Mouse (Mus musculus) stomach, embryonic 16.5 days (tissue): ENCODE data around the gene Naa38. TPM values are rescaled to one million over a fixed set of nuclear protein-coding genes. Genes with fewer than 3 reads are reported as not detected.
A peak's percentile ranks its signal among the peaks of the same experiment; 100 is the strongest.

Source experiments
- ATAC-seq: fragments of 200-750 bp; cut with Nextera tagmentation; 2 replicates; pipeline ENCODE4 v1.8.0; 2017; ENCODE audit warnings: moderate number of reproducible peaks, moderate TSS enrichment; ENCODE audit not compliant: insufficient read depth, low FRiP score
- H3K27ac ChIP-seq: fragments of 300-500 bp; sonication (generic); 2 replicates; pipeline ENCODE4 v1.5.1; 2014; ENCODE audit warnings: low read length
- H3K27me3 ChIP-seq: fragments of 300-500 bp; sonication (generic); 2 replicates; pipeline ENCODE4 v1.6.1; 2014; ENCODE audit warnings: low read length, control low read depth, mixed read lengths; ENCODE audit not compliant: control insufficient read depth, insufficient read depth
- H3K36me3 ChIP-seq: fragments of 300-500 bp; sonication (generic); 2 replicates; pipeline ENCODE4 v1.6.1; 2014; ENCODE audit warnings: low read length; ENCODE audit not compliant: control insufficient read depth, insufficient read depth
- H3K4me1 ChIP-seq: fragments of 300-500 bp; sonication (generic); 2 replicates; pipeline ENCODE4 v1.6.1; 2014; ENCODE audit warnings: low read length, control low read depth, mixed read lengths; ENCODE audit not compliant: control insufficient read depth, insufficient read depth
- H3K4me2 ChIP-seq: fragments of 300-500 bp; sonication (generic); 2 replicates; pipeline ENCODE4 v1.6.1; 2014; ENCODE audit warnings: low read depth, low read length, mixed read lengths
- H3K4me3 ChIP-seq: fragments of 300-500 bp; sonication (generic); replicated peaks from 2 replicates; pipeline ENCODE4 v1.5.1; 2014; ENCODE audit warnings: mild to moderate bottlenecking, low read length
- H3K9ac ChIP-seq: fragments of 300-500 bp; sonication (generic); 2 replicates; pipeline ENCODE4 v1.6.1; 2014; ENCODE audit warnings: low read length
- H3K9me3 ChIP-seq: fragments of 300-500 bp; sonication (generic); replicated peaks from 2 replicates; pipeline ENCODE4 v1.6.1; 2016; ENCODE audit warnings: low read length, control low read depth; ENCODE audit not compliant: control insufficient read depth
- WGBS: fragments of 180-500 bp; shearing (Covaris S2); extraction: QIAGEN DNeasy Blood & Tissue Kit; methylation state at CpG from one replicate; pipeline ENCODE4 v1.1.7; 2014; 5-methylcytosine and 5-hydroxymethylcytosine counted together
- polyA plus RNA-seq: library from polyadenylated mRNA; unstranded; fragments of >200 nt; fragmentation: Nextera tagmentation; extraction: Ambion mirVana; gene quantifications from 2 replicates; pipeline ENCODE4 v1.2.1, GENCODE M21; 2015

The Naa38 gene
- polyA plus RNA-seq, 1 experiment from 2014 or later, result 148 TPM

- Histone ChIP-seq H3K4me2 (peak overlapping the region; percentile 95), H3K4me3 (peak overlapping the region; percentile 85), H3K4me1 (peaks cover 37% of the 10 kb centered on the region), H3K36me3 (peaks cover 14% of the 10 kb centered on the region; the same call in 1 of the 2 replicates), H3K27ac (peak overlapping the region; percentile 100), H3K9me3 (no peaks in the 10 kb centered on the region), H3K27me3 (no peaks in the 10 kb centered on the region), H3K9ac (peak overlapping the region; percentile 84)
- peak; percentile 87 for ATAC-seq
- under 1% methylated on average over 26 of the region's 26 CpGs for WGBS
These were observed 29.0 kb upstream of the Naa38 start for GRCm38 (mm10) chr11:69366157-69366854.

DNA sequence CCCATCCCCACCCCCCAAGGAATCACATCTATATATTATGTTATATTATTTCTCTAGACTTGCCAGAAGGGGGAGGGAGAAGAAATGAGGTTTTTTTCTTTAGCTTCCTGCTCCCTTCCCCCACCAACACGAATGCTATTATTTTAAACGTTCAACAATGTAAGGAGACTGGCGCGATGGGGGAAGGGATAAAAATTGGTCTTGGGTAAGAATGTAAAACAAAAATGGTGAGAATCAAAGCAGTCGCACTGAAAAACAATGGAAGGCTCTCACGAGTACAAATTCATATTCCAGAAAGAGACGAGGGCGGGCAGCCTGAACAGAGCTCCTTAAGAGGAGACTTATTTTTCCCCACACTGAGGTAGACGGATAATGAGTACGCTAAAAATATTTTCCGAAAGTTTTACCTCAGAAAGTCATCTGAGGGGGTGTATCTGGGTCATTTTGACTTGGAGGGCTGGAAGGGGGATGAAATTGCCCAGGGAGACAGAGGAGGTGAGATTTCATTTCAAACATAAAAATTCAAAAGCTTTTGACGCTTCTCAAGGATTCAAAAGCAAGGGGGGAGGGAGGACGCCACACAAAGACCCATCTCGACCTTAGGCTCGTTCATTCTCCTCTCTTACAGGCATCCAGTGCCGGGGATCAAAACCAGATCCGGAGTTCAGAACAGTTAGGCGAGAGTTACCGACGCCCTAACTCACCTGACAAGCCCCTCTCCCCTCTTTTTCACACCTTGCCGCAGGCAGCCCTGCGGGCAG is 28.3 kb upstream of the Naa38 start:
- H3K27me3 ChIP-seq, result no peaks in the 10 kb centered on the region
- peak overlapping the region; percentile 95 for H3K4me2 ChIP-seq
- ATAC-seq, result no peak
- WGBS, result under 1% methylated on average over 22 of the region's 22 CpGs
- peak overlapping the region; percentile 85 for H3K4me3 ChIP-seq
- peak overlapping the region; percentile 99 for H3K9ac ChIP-seq
- H3K36me3 ChIP-seq, result peaks cover 9% of the 10 kb centered on the region; the same call in 1 of the 2 replicates
- peak overlapping the region; percentile 100 for H3K27ac ChIP-seq
- peaks cover 44% of the 10 kb centered on the region for H3K4me1 ChIP-seq
- H3K9me3 ChIP-seq, result no peaks in the 10 kb centered on the region

DNA sequence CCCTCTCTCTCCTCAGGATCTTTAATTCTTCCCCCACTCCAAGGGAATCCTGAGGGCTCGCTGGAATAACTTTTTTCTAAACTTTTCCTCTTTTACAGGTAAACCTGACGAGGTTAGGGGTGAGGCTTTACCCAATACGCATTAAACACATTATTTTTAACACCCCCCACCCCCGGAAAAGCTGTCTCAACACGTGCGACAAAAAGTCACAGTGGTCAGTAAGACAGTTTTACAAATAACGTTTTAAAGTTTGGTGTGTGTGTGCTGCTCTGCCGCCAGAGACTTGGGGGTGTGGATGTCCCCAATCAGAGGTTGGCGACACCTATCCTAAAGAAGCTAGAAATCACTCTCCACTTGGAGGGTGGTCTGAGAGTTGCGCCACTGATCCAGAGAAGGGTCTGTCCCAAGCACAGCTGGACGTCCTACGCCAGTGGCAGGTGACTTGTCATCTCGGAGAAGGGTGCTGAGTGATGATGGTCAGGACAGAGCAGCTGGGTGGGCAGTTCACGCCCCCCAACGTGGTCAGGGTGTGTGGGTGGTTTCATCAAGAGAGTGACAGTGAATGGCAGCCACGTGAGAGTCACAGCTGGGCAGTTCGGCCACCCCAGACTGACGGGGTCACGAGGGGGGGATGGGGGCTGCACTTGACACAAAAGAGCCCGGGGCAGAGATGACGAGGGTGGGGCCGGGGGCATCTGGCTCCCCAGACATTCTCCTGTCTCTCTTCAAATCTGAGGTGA is 27.5 kb upstream of the Naa38 start:
- peak overlapping the region; percentile 100 for H3K27ac ChIP-seq
- peak overlapping the region; percentile 95 for H3K4me2 ChIP-seq
- H3K4me3 ChIP-seq, result peak overlapping the region; percentile 85
- no peak for ATAC-seq
- under 1% methylated on average over 22 of the region's 22 CpGs for WGBS
- H3K9me3 ChIP-seq, result no peaks in the 10 kb centered on the region
- peaks cover 5% of the 10 kb centered on the region; the same call in 1 of the 2 replicates for H3K36me3 ChIP-seq
- no peaks in the 10 kb centered on the region for H3K27me3 ChIP-seq
- H3K4me1 ChIP-seq, result peaks cover 52% of the 10 kb centered on the region
- peak overlapping the region; percentile 99 for H3K9ac ChIP-seq

DNA sequence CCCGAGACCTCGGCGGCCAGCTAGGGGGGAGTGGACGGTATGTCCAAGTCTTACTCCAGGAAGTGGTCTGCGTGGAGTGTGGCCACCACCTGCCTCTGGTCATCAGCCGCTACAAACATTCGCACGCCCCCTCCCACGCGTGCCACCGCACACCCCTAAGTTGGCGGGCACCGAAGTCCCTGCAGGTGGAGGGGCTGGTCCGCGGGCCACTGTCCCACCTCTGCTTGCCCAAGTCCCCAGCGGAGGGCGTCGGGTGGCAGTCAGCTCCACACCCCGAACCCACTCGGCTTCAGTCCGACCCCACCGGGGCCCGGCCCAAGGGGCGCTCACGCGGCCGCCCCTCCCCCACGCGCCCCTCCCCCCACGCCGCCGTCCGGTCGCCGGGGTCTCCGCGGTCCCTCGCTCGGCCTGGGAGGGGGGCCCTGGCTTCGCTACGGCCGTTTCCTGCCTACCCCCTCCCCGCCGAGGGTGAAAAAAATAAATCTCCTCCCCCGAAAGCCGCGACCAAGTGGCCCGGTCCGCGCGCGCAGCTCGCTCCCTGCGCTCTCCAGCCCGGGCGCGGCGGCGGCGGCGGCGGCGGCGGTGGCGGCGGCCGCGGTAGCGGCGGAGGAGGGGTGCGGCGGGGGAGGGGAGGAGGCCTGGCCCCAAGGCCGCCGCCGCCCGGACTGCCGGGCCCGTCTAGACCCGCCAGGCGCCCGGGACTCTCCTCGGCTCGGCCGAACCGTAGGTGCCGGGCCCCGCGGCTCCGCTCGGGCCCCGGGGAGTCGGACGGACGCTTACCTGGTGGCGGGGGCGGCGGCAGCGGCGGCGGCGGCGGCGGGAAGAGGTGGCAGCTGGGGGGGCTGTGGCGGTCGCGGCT is 26.7 kb upstream of the Naa38 start:
- H3K9ac ChIP-seq, result peak overlapping the region; percentile 99
- H3K27ac ChIP-seq, result peak overlapping the region; percentile 100
- no peak for ATAC-seq
- under 1% methylated on average over 80 of the region's 106 CpGs for WGBS
- no peaks in the 10 kb centered on the region for H3K36me3 ChIP-seq
- no peaks in the 10 kb centered on the region for H3K27me3 ChIP-seq
- H3K4me2 ChIP-seq, result peak overlapping the region; percentile 95
- peaks cover 58% of the 10 kb centered on the region for H3K4me1 ChIP-seq
- peak overlapping the region; percentile 85 for H3K4me3 ChIP-seq
- no peaks in the 10 kb centered on the region for H3K9me3 ChIP-seq

DNA sequence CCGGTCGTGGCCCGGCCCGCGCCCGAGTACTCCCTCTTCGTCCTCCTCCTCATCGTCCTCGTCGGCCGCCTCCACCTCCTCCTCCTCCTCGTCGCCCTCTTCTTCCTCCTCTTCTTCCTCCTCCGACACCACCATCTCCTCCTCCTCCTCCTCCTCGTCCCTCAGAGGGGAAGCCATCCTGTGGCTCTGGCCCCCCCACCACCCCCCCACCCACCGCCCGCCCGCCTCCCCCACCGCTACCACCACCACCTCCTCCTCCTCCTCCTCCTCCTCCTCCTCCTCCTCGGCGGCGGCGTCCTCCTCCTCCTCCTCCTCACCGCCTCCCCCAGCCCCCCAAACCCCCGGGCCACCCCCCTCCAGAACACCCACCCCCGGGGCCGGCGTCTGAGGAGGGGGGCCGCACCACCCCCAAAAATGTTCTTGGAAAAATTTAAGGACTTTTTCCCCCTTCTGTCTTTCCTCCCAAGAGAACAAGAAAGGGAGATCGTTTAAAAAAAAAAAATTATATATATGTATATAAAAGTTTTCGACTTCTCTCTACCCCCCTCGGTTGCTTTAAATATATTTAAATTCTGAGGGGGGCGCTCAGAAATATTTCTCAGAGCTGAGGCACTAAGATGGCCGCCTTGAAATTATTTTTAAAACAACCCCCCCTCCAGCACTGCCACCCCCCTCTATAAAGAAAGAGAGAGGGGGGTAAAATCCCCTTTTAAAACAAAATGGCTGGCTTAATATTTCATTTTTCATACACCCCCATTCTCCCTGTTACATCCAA is 25.9 kb upstream of the Naa38 start, which contains the start of gene Chd3:
Gene Chd3, minus strand, starts transcription at position 192 of the 775 bp plus-strand sequence.
- peaks cover 51% of the 10 kb centered on the region for H3K4me1 ChIP-seq

GRCm38 (mm10) chr11:69369990-69370816 is 25.1 kb upstream of the Naa38 start:
- Histone ChIP-seq H3K4me3 (peak overlapping the region; percentile 85), H3K9me3 (no peaks in the 10 kb centered on the region), H3K4me2 (peak overlapping the region; percentile 95), H3K36me3 (no peaks in the 10 kb centered on the region), H3K9ac (peak overlapping the region; percentile 99; the same call in 1 of the 2 replicates), H3K27ac (peak overlapping the region; percentile 100), H3K27me3 (no peaks in the 10 kb centered on the region), H3K4me1 (peaks cover 43% of the 10 kb centered on the region)
- no peak for ATAC-seq
- WGBS, result 13% methylated on average over 2 of the region's 2 CpGs

More for the DNA sequence above, 25.9 kb upstream of the Naa38 start, which contains the start of gene Chd3:
- Histone ChIP-seq H3K36me3 (no peaks in the 10 kb centered on the region), H3K27me3 (no peaks in the 10 kb centered on the region), H3K9me3 (no peaks in the 10 kb centered on the region), H3K4me2 (peak within 1 kb of the TSS; percentile 95), H3K27ac (peak within 1 kb of the TSS; percentile 100), H3K4me3 (peak within 1 kb of the TSS; percentile 85), H3K9ac (peak within 1 kb of the TSS; percentile 99)
- ATAC-seq, result no peak
- WGBS, result under 1% methylated on average over 20 of the region's 34 CpGs

- 12% methylated on average over 9 of the region's 9 CpGs for WGBS
These were observed 24.5 kb upstream of the Naa38 start for GRCm38 (mm10) chr11:69370817-69371215.

More at GRCm38 (mm10) chr11:69370817-69371215, 24.5 kb upstream of the Naa38 start:
- Histone ChIP-seq H3K9ac (0 out of 2 replicates have a peak overlapping the region, but pooled peaks have one; percentile 5), H3K4me2 (peak overlapping the region; percentile 40), H3K4me3 (peak overlapping the region; percentile 2; the same call in 1 of the 2 replicates), H3K4me1 (peaks cover 37% of the 10 kb centered on the region), H3K27me3 (no peaks in the 10 kb centered on the region), H3K9me3 (no peaks in the 10 kb centered on the region), H3K36me3 (no peaks in the 10 kb centered on the region), H3K27ac (peak overlapping the region; percentile 89)
- ATAC-seq, result no peak
